In genomic region chr8:126536132-126536927, GRCm38 (mm10) we compare ENCODE assay signal across 8 mouse cellular contexts. TPM values are rescaled to one million over a fixed set of nuclear protein-coding genes. Genes with fewer than 3 reads are reported as not detected.
A peak's percentile ranks its signal among the peaks of the same experiment; 100 is the strongest.
DNase-seq lines count a peak whose midpoint lies in the region; ATAC-seq lines count a peak whose summit lies in the region.

No protein-coding gene starts in this region.

- peak; percentile 72 for DNase-seq in retina, postnatal 1 day
- no peak for DNase-seq in retina, embryonic 14.5 days (ENCODE audit: low spot score)
- no peak for DNase-seq in urinary bladder, postnatal 25 days (ENCODE audit: low spot score)
- DNase-seq in gastrocnemius, adult 8-10 months (ENCODE audit: low spot score in 2 of 2), result no peak
- no peak for DNase-seq in layer of hippocampus, postnatal 25 days (ENCODE audit: extremely low spot score in 1 of 2, low spot score in 1 of 2)

- ATAC-seq in forebrain, embryonic 15.5 days (replicated peaks), result peak; percentile 12; the same call in 1 of the 2 replicates
- 0 out of 2 replicates have a peak, but pooled peaks have one; percentile 23 for ATAC-seq in kidney, embryonic 16.5 days (ENCODE audit: low FRiP score, low TSS enrichment)
- ATAC-seq in midbrain, embryonic 12.5 days (ENCODE audit: low FRiP score, low read depth), result peak; percentile 7; the same call in 1 of the 2 replicates

- H3K27ac ChIP-seq in forebrain, embryonic 15.5 days (replicated peaks), result peak overlapping the region; percentile 93
- peak overlapping the region; percentile 26 for H3K27ac ChIP-seq in kidney, embryonic 16.5 days (ENCODE audit: low read length)
- peak overlapping the region; percentile 96 for H3K27ac ChIP-seq in midbrain, embryonic 12.5 days (replicated peaks)

- H3K27me3 ChIP-seq in forebrain, embryonic 15.5 days, result no peaks in the 10 kb centered on the region
- no peaks in the 10 kb centered on the region for H3K27me3 ChIP-seq in kidney, embryonic 16.5 days (ENCODE audit: insufficient read depth, low read length)
- no peaks in the 10 kb centered on the region for H3K27me3 ChIP-seq in midbrain, embryonic 12.5 days

- H3K36me3 ChIP-seq in forebrain, embryonic 15.5 days, result no peaks in the 10 kb centered on the region
- no peaks in the 10 kb centered on the region for H3K36me3 ChIP-seq in kidney, embryonic 16.5 days (ENCODE audit: insufficient read depth, low read length)
- no peaks in the 10 kb centered on the region for H3K36me3 ChIP-seq in midbrain, embryonic 12.5 days

- H3K4me2 ChIP-seq in forebrain, embryonic 15.5 days (replicated peaks), result no peak overlapping the region
- peak overlapping the region; percentile 25; the same call in 1 of the 2 replicates for H3K4me2 ChIP-seq in kidney, embryonic 16.5 days (replicated peaks; ENCODE audit: low read depth, low read length)
- peak overlapping the region; percentile 41 for H3K4me2 ChIP-seq in midbrain, embryonic 12.5 days (replicated peaks)

- whole genome bisulfite sequencing in forebrain, embryonic 15.5 days, result 10% methylated on average over 11 of the region's 11 CpGs
- WGBS in kidney, embryonic 16.5 days, result 26% methylated on average over 11 of the region's 11 CpGs
- whole genome bisulfite sequencing in midbrain, embryonic 12.5 days, result 20% methylated on average over 11 of the region's 11 CpGs

- H3K9ac ChIP-seq in forebrain, embryonic 15.5 days (replicated peaks), result peak overlapping the region; percentile 6; the same call in 1 of the 2 replicates
- no peak overlapping the region for H3K9ac ChIP-seq in kidney, embryonic 16.5 days (replicated peaks; ENCODE audit: low read length)
- peak overlapping the region; percentile 24; the same call in 1 of the 2 replicates for H3K9ac ChIP-seq in midbrain, embryonic 12.5 days (replicated peaks)

- H3K4me1 ChIP-seq in forebrain, embryonic 15.5 days, result peaks cover 46% of the 10 kb centered on the region
- H3K4me1 ChIP-seq in kidney, embryonic 16.5 days (ENCODE audit: insufficient read depth, low read length), result peaks cover 50% of the 10 kb centered on the region
- peaks cover 51% of the 10 kb centered on the region for H3K4me1 ChIP-seq in midbrain, embryonic 12.5 days

- no peaks in the 10 kb centered on the region for H3K9me3 ChIP-seq in forebrain, embryonic 15.5 days
- H3K9me3 ChIP-seq in kidney, embryonic 16.5 days (ENCODE audit: low read length), result no peaks in the 10 kb centered on the region
- no peaks in the 10 kb centered on the region for H3K9me3 ChIP-seq in midbrain, embryonic 12.5 days

- no peak overlapping the region for H3K4me3 ChIP-seq in forebrain, embryonic 15.5 days
- no peak overlapping the region for H3K4me3 ChIP-seq in kidney, embryonic 16.5 days (ENCODE audit: low read length)
- H3K4me3 ChIP-seq in midbrain, embryonic 12.5 days, result no peak overlapping the region

RNA-seq across cellular contexts. Expression of gene Irf2bp2, which starts 57.5 kb away (rescaled TPM):
- 10.5 and 11.1 TPM in 2 replicates for polyA plus RNA-seq in forebrain, embryonic 15.5 days (2015; fragmentation: Nextera tagmentation; extraction: Ambion mirVana)
- polyA plus RNA-seq in kidney, embryonic 16.5 days (2015; fragmentation: Nextera tagmentation; extraction: Ambion mirVana), result 11.5 and 12.1 TPM in 2 replicates
- polyA plus RNA-seq in midbrain, embryonic 12.5 days (2016; fragmentation: Nextera tagmentation; extraction: Ambion mirVana), result 7.5 and 7.7 TPM in 2 replicates
- 10 to 100 TPM; 22.2 to 31.2 (median 23.5) TPM for total RNA-seq in gastrocnemius, adult 8-10 months (2022)
- 10 to 100 TPM; 55.4 to 59.0 TPM for total RNA-seq in layer of hippocampus, postnatal 25 days (2021)

Comparison
In these comparisons a context has a peak if more than half of its experiments do, and no peak if none do; other contexts are left out.
1. H3K27ac ChIP-seq: peak in every context shown above with its lines; median percentile 96 in midbrain, embryonic 12.5 days; 93 in forebrain, embryonic 15.5 days; 26 in kidney, embryonic 16.5 days.